Comparison of ENCODE assay signal across 11 mouse cellular contexts in genomic region chr2:55692902-55693870, GRCm38 (mm10).
DNase-seq lines count a peak whose midpoint lies in the region; TF ChIP-seq lines count a peak whose summit lies in the region.
"Had no signal": no experiment of that assay in that cellular context is flagged by ENCODE, and none has a peak within 500 bp of the region (broad histone marks: within the 10 kb centered on the region; RNA-seq: fewer than 3 reads in every experiment).

No protein-coding gene starts in this region.

- TF ChIP-seq POLR2A in olfactory bulb, adult 2 months (IDR thresholded peaks at IDR 0.05; ENCODE audit: insufficient read depth, low read depth, low read length): no peak

- H3K27ac ChIP-seq in olfactory bulb, adult 2 months (ENCODE audit: insufficient read depth, low read depth, low read length): peak overlapping the region; percentile 66
- H3K27ac ChIP-seq: embryonic facial prominence, embryonic 13.5 days had no signal

- DNase-seq in cerebellum, postnatal 10 days: peak; percentile 19 to 20
- no peak for DNase-seq in cerebellum, adult 9-10 months
- peak; percentile 16 to 47 for DNase-seq in frontal cortex, postnatal 10 days (ENCODE audit: low spot score in 2 of 2)
- DNase-seq in left cerebral cortex, adult 18-20 months (ENCODE audit: low spot score in 2 of 2): peak; percentile 31 to 37
- DNase-seq in gastrocnemius, postnatal 10 days: no peak
- DNase-seq in thymus, adult 18-20 months: no peak
- no peak for DNase-seq in adrenal gland, postnatal 25 days
- DNase-seq: adrenal gland, postnatal 36 days; kidney, adult 9 months had no signal

- H3K4me3 ChIP-seq in olfactory bulb, adult 2 months (ENCODE audit: insufficient read depth, low read depth, low read length): no peak overlapping the region
- H3K4me3 ChIP-seq: embryonic facial prominence, embryonic 13.5 days had no signal

- H3K4me1 ChIP-seq in olfactory bulb, adult 2 months (ENCODE audit: control insufficient read depth, insufficient read depth, low read length): no peaks in the 10 kb centered on the region
- H3K4me1 ChIP-seq: embryonic facial prominence, embryonic 13.5 days had no signal

- TF ChIP-seq CTCF in olfactory bulb, adult 2 months (IDR thresholded peaks at IDR 0.05; ENCODE audit: insufficient read depth, low read depth, low read length): no peak

- WGBS in olfactory bulb, adult 2 months: 20% methylated on average over 2 of the region's 2 CpGs

Comparison
In these comparisons a context has a peak if more than half of its experiments do, and no peak if none do; other contexts are left out.
1. DNase-seq: peak in cerebellum, postnatal 10 days (2 of 2), frontal cortex, postnatal 10 days (2 of 2) and left cerebral cortex, adult 18-20 months (2 of 2); none in cerebellum, adult 9-10 months (single experiment), gastrocnemius, postnatal 10 days (single experiment), thymus, adult 18-20 months (0 of 2) and adrenal gland, postnatal 25 days (single experiment).